Mouse (Mus musculus) heart, adult 11 months (tissue): ENCODE results near the gene Arhgap17.

Experiments
- DNase-seq: peaks from one replicate; pipeline ENCODE4 v3.0.0; 2022

Arhgap17 gene

DNA sequence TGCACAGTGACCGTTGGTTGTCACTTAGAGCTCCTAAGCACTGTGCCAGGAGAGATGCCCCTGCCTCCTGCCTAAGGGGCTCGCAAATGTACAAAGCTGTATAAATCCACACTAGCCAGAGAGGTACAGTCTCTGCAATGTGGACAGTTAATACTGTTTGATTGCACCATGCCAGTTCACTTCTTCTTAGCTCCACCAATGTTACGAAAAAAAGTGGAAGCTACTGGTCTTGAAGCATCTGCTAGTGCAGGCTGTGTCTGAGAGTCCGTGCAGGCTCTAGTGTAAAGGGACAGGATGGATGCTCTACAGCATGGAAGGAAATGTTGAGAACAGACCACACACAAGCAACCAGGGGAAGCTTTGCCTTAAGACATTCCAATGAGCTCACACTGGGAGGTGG is 93.1 kb downstream of the Arhgap17 start:
- DNase-seq: no peak

DNA sequence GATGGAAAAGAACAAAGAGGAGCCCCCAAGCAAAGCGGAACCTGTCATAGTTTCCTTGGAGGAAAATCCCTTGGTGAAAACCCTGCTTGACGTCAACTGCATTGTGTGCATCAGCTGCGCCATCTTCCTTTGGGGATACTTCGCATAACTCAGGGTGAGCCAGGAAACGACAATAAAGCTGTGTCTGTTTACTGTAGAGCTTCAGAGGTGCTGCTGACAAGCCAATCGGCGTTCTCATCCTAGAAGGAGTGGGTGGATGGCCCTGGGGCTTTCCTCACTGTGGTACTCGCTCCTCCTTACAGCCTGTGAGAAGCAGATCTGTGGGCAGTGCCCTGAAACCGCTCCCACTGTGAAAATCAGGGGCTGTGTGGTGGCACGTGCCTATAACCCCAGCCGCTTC is 96.7 kb downstream of the Arhgap17 start:
- no peak for DNase-seq

DNA sequence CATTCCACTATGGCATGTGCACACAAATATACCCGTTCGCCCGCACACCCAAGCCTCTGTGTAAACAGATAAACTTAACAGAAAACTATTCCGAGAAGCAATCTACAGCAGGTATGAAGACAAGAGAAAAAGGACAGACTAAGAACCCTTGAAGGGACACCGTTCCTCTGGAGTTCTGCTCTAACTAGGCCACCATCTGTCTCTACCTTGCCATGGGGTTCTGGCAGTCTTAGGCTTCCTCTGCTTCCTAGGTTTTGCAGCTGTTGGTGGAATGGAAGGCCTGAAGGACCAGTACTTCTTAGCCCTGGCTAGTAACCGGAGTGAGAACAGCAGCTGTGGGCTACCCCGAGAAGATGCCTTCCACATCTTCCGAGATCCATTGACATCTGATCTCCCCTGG is 111.6 kb downstream of the Arhgap17 start:
- DNase-seq: no peak

DNA sequence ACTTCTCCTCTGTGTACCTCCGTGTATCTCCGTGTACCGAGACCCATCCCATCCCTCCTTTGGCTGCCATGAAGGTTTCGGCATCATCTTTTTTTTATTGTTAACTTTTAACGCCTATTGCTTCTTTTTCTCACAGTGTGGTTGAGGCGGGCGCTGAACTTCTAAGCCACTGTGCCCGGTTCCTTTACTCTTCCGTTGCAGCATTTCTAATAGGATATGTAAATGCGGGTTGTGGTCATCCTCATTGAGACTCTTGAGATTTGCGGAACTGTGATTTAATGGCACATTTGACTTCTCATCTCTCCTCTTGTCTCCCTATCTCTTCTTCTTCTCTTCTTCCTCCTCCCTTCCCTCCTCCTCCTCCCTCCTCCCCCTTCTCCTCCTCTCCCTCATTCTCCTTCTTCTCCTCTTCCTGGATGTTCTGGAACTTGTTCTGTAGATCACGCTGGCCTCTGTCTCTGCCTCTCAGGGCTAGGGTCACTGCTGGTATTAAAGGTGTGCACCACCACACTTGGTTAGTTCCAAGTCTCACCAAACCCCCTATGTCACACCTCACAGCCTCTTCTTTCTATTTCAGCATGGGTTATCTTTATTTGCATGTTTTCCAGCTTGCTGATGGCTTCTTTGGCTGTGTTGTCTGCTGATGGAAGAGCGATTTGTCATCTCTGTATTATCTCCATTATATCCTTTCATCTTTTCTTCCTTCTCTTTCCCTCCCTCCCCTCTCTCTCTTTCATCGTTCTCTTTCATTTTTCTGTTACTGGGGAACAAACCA is 115.3 kb downstream of the Arhgap17 start:
- DNase-seq: no peak

DNA sequence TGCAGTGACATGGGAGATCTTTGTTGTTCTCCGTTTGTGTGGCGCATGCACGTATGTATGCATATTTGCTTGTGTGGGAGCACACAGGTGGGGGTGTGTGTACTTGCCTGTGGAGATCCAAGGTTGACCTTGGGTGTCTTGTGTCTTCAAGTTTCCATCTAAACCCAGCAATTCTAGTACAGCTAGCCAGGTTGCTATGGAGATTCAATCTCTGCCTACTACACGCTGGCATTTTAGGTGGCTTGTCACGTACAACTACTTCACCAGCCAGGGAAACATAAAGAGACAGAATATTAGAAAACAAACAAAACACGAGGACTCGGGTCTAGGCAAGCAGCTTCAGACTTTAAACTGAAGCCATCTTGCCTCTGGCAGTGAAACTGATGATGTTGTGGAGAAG is 116.3 kb downstream of the Arhgap17 start:
- DNase-seq: no peak

DNA sequence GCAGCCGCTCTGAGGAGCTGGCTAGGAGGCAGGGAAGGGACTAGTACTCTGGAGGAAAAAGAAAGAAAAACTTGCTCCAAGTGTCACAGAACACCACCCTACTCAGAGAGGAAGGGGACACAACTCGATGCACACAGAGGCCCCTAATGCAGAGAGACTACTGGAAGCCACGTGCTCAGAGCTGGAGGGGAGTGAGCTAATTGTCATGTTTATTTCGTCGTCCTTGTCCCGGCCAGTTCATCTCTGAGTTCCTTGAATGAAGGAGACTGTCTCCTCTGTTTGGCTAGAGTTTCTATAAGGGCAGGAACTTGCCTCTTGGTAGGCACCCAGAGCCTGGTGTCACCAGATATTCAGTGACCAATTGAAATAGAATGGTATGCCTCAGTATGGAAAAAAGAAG is 118.4 kb downstream of the Arhgap17 start:
- DNase-seq: no peak

DNA sequence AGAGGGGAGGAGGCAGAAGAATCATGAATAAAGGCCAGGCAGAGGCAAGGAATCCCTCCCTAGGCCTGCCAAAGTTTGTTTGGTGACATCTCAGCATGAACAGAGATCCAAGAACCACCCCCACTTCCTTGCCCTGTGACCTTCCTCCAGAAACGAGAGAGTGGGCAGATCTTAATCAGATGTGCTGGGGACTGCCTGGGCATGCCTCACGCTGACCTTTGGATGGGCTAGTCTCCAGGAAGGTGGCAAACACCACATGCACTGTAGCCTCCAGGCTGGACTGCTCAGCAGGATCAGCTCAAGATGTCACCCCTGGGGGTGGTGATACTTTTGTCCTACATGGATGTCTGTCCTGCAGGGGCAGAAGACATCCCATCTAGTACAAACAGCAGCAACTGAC is 121.5 kb downstream of the Arhgap17 start:
- no peak for DNase-seq

DNA sequence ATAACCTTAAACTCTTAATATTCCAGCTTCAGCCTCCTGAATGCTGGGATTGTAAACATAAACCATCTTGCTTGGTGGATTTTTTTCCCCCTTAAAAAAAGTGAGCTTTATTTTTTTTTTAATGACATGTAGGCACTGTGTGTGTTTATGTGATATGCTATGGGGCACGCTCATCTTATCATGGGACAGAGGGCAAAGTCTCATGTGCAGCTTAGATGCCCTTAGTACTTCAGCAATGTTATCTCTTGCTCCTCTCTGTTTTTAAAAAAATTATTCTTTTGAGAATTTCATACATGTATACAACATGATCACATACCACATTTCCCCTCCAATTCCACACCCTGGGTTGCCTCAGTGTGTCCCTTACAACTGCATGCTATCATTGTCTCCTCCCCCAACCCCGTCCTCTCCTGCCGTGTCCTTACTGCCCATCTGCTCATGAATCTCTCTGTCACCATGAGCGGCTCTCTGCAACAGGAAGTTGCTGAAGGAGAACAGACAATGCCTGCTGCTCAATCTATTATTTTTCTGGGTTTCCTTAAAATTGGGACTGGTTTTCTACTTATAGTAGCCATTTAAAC is 123.1 kb downstream of the Arhgap17 start:
- no peak for DNase-seq

DNA sequence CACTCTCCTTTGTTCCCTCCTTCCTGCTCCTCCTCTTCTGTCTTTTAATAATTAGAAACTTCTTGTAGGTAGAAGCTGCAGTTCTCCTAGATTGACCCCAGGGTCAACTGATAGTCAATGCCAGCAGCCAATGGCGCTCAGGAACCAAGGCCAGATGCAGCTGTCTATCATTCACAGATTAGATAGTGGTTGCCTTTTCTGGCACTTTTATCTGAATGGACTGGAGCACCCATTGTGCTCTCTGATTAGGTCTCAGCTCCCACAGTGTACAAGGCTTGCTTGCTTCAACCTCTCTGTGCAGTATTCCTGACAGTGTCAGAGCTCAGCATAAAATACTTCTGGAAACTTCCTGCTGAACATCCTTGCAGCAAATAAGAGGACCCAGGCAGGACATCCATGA is 124.9 kb downstream of the Arhgap17 start:
- DNase-seq: no peak

DNA sequence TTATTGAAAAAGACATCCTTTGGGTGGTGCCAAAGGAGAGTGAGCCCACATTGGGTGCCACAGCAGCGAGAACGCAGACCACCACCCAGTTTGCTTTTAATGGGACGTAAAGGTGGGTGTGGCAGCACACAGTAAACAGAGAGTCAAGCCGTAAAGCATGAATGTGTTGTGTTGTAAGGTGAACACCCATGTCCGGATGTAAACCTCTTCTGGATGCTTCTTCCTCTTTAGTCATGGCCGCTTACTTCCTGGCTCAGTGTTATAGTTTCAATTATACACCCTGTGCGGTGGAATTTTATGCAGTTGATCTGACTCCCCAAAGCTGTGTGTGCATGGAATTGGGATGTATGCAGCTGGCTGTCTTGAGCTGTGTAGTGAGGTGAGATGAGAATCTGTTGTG is 127.5 kb downstream of the Arhgap17 start:
- no peak for DNase-seq

DNA sequence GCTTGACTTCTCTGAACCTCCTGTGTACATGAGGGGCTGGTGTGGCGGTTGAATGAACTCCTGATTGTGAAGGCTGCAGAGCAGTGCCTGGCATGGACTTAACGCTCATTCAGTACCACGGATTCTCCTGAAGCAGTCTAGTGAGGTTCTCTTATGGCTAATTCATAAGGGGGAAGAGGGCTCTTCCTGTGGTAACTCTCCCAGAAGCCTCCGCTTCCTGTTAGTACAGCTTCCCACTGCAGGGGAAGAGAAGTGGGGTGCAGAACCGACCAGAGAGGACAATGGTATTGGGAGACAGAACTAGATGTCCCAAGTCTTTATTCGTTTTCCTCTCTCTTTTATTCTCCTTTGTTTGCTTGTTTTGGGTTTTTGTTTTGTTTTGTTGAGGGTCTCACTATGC is 129.7 kb downstream of the Arhgap17 start:
- DNase-seq: no peak

DNA sequence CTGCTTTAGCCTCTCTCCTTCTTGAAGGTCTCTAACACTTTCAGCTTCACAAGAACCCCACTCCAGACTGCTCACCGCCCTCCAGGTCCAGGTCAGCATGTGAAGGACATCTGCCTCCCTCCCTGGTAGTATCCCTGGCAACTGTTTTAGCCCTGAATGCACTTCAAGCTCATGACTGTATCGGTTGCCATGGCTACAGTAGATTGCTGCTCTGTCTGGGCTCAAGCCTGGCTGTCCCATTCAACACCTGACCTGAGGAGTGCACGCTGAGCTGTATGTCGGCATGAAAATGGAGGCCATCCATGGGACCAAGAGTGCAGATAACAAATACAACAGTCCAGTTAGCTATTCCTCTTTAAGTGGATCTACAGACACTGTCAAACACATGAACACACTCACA is 131.1 kb downstream of the Arhgap17 start:
- no peak for DNase-seq

DNA sequence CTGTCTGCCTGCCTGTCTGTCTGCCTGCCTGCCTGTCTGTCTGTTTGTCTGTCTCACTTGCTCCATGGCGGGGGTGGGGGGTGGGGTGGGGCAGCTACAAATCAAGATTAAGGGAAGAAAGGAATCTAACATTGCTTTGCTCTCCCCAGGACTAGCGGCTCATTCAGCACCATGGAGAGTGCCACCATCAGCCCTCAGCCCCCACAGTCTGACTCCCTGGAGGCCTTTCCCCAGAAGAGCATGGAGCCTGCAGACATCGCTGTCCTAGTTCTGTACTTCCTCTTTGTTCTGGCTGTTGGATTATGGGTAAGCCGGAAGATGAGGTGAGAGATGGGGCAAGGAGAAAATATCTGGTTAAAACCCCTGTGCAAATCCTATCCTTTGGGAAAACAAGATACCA is 134.3 kb downstream of the Arhgap17 start:
- no peak for DNase-seq
